Mouse (Mus musculus) heart, adult 2 months (tissue): ENCODE measurements around the gene Pithd1. TPM values are rescaled to one million over a fixed set of nuclear protein-coding genes. Genes with fewer than 3 reads are reported as not detected.

Experiments used
- DNase-seq, 2 experiments: peaks; one replicate each; pipeline ENCODE4 v3.0.0; 2021
- H3K27ac ChIP-seq: fragments of 200-600 bp; 2 replicates; pipeline ENCODE4 v1.8.1; 2022
- H3K27me3 ChIP-seq: fragments of 200-500 bp; 2 replicates; pipeline ENCODE4 v1.6.1; 2012; ENCODE audit warnings: mild to moderate bottlenecking, low read length, inconsistent platforms, mixed read lengths; ENCODE audit not compliant: control insufficient read depth, insufficient read depth
- H3K36me3 ChIP-seq: fragments of 200-500 bp; 2 replicates; pipeline ENCODE4 v1.6.1; 2012; ENCODE audit warnings: low read length, inconsistent platforms; ENCODE audit not compliant: control insufficient read depth, insufficient read depth
- H3K4me1 ChIP-seq: fragments of 200-500 bp; 2 replicates; pipeline ENCODE4 v1.6.1; 2011; ENCODE audit warnings: low read length; ENCODE audit not compliant: control insufficient read depth, insufficient read depth
- H3K4me3 ChIP-seq: fragments of 200-600 bp; 2 replicates; pipeline ENCODE4 v1.8.1; 2022
- H3K79me2 ChIP-seq: fragments of 200-500 bp; replicated peaks from 2 replicates; pipeline ENCODE4 v1.6.1; 2012; ENCODE audit warnings: mild to moderate bottlenecking, inconsistent platforms, low read length, moderate library complexity, mixed read lengths; ENCODE audit not compliant: control insufficient read depth, insufficient read depth
- H3K9ac ChIP-seq: fragments of 200-500 bp; 2 replicates; pipeline ENCODE4 v1.6.1; 2012; ENCODE audit warnings: low read depth, mild to moderate bottlenecking, control low read depth, inconsistent platforms, low read length, mixed read lengths
- CTCF ChIP-seq: fragments of 200-600 bp; IDR thresholded peaks from 2 replicates; pipeline ENCODE4 v1.8.1; 2022; ENCODE audit warnings: antibody characterized with exemption, mild to moderate bottlenecking, moderate library complexity
- EP300 ChIP-seq: fragments of 200-500 bp; IDR thresholded peaks from 2 replicates; pipeline ENCODE4 v1.6.1; 2011; ENCODE audit warnings: low read depth, low read length, control low read depth; ENCODE audit not compliant: insufficient read depth
- POLR2A ChIP-seq: fragments of 200-500 bp; IDR thresholded peaks from 2 replicates; pipeline ENCODE4 v1.6.1; 2011; ENCODE audit warnings: mild to moderate bottlenecking, low read depth, low read length, control low read depth; ENCODE audit not compliant: insufficient read depth
- WGBS: fragments of 180-500 bp; shearing (Covaris S2); methylation state at CpG from one replicate; pipeline ENCODE4 v1.1.7; 2018; 5-methylcytosine and 5-hydroxymethylcytosine counted together
- intact Hi-C: fragments of 180-260 bp; cut with DNase I; formaldehyde crosslinking; loops from one replicate; pipeline ENCODE4 v1.15.1; 2025
- polyA plus RNA-seq: library from polyadenylated mRNA; depleted of rRNA; stranded (reverse); fragments of >200 nt; gene quantifications from 2 replicates; pipeline ENCODE4 v1.2.3, GENCODE M21; 2012
- total RNA-seq, 2 experiments: library from RNA; stranded (reverse); gene quantifications; 2 replicates each; pipeline ENCODE4 v1.2.3; 2021

The Pithd1 gene
- total and polyA plus RNA-seq, 3 experiments = 19.0 to 20.9 (median 19.4) TPM

GRCm38 (mm10) chr4:136020743-136021548 is 33.9 kb upstream of the Pithd1 start:
- H3K4me1 ChIP-seq = peaks cover 3% of the 10 kb centered on the region
- intact Hi-C loops = loop anchor here (2.0 to 5.0 kb wide), 3 partner anchors 32 to 58 kb away; partner anchors contain the start of genes Gale, Pithd1 and Rpl11
- H3K27me3 ChIP-seq = no peaks in the 10 kb centered on the region
- H3K9ac ChIP-seq = peak overlapping the region; percentile 96
- H3K79me2 ChIP-seq = peaks cover 6% of the 10 kb centered on the region
- TF ChIP-seq CTCF (no peak), EP300 (no peak), POLR2A (no peak)
- peak overlapping the region; percentile 87 for H3K27ac ChIP-seq
- 1% methylated on average over 62 of the region's 62 CpGs for WGBS
- peak overlapping the region; percentile 88 for H3K4me3 ChIP-seq
- H3K36me3 ChIP-seq = peaks cover 17% of the 10 kb centered on the region
- peak; percentile 35 to 37 for DNase-seq

GRCm38 (mm10) chr4:136016059-136016602 is 29.1 kb upstream of the Pithd1 start:
- Histone ChIP-seq H3K27me3 (no peaks in the 10 kb centered on the region), H3K36me3 (peaks cover 20% of the 10 kb centered on the region), H3K27ac (no peak overlapping the region), H3K9ac (no peak overlapping the region), H3K79me2 (peaks cover 8% of the 10 kb centered on the region), H3K4me1 (peaks cover 3% of the 10 kb centered on the region), H3K4me3 (no peak overlapping the region)
- 63% methylated on average over 3 of the region's 3 CpGs for WGBS
- intact Hi-C loops = no loop called here
- TF ChIP-seq EP300 (no peak), CTCF (no peak), POLR2A (no peak)
- DNase-seq = no peak

GRCm38 (mm10) chr4:136010586-136010985 is 23.5 kb upstream of the Pithd1 start:
- 0 out of 2 replicates have a peak, but pooled peaks cover 1% of the 10 kb centered on the region for H3K79me2 ChIP-seq
- peaks cover 5% of the 10 kb centered on the region for H3K36me3 ChIP-seq
- intact Hi-C loops = no loop called here
- TF ChIP-seq EP300 = no peak
- no peak for TF ChIP-seq POLR2A
- TF ChIP-seq CTCF = peak; percentile 2; the same call in 1 of the 2 replicates
- WGBS = 81% methylated on average over 4 of the region's 4 CpGs
- H3K4me1 ChIP-seq = no peaks in the 10 kb centered on the region
- no peak for DNase-seq
- no peak overlapping the region for H3K27ac ChIP-seq
- H3K4me3 ChIP-seq = no peak overlapping the region
- H3K27me3 ChIP-seq = no peaks in the 10 kb centered on the region
- no peak overlapping the region for H3K9ac ChIP-seq

GRCm38 (mm10) chr4:136008782-136009447 is 21.9 kb upstream of the Pithd1 start:
- no peak for TF ChIP-seq EP300
- TF ChIP-seq CTCF = no peak
- TF ChIP-seq POLR2A = no peak
- intact Hi-C loops = no loop called here

GRCm38 (mm10) chr4:136006821-136007220 is 19.8 kb upstream of the Pithd1 start:
- H3K4me3 ChIP-seq = no peak overlapping the region
- 73% methylated on average over 3 of the region's 3 CpGs for WGBS
- peaks cover 6% of the 10 kb centered on the region for H3K36me3 ChIP-seq
- no peaks in the 10 kb centered on the region for H3K79me2 ChIP-seq
- H3K4me1 ChIP-seq = no peaks in the 10 kb centered on the region; the same call in 1 of the 2 replicates
- no peak for TF ChIP-seq POLR2A
- no peak for TF ChIP-seq EP300
- no peak for TF ChIP-seq CTCF
- no peaks in the 10 kb centered on the region for H3K27me3 ChIP-seq
- no peak overlapping the region for H3K27ac ChIP-seq
- no peak overlapping the region for H3K9ac ChIP-seq
- no peak for DNase-seq
- intact Hi-C loops = no loop called here

More at GRCm38 (mm10) chr4:136008782-136009447, 21.9 kb upstream of the Pithd1 start:
- 95% methylated on average over 8 of the region's 8 CpGs for WGBS
- no peak overlapping the region for H3K9ac ChIP-seq
- H3K79me2 ChIP-seq = no peaks in the 10 kb centered on the region
- H3K4me3 ChIP-seq = no peak overlapping the region
- no peaks in the 10 kb centered on the region; the same call in 1 of the 2 replicates for H3K4me1 ChIP-seq
- no peaks in the 10 kb centered on the region for H3K27me3 ChIP-seq
- peaks cover 8% of the 10 kb centered on the region for H3K36me3 ChIP-seq
- H3K27ac ChIP-seq = no peak overlapping the region
- DNase-seq = no peak
